16 mouse cellular contexts compared by ENCODE assay signal in the genomic region with DNA sequence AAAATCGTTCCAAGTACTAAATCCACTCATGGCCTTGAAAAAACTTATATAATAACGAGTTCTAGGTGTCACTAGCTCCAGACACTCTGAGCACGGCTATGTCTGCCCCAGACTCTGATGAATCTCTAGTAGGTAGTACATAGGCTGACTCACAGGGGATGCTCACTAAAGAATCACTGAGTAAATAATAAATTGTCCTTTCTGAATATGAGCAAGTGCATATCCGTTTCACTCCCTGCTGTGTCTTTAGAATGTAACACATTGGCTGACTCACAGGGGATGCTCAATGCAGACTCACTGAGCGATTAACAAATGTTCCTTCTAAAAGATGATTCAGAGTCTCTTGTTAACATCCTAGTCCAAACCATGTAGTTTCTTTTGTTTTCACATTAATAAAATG. TPM values are rescaled to one million over a fixed set of nuclear protein-coding genes. Genes with fewer than 3 reads are reported as not detected.
A peak's percentile ranks its signal among the peaks of the same experiment; 100 is the strongest.
DNase-seq lines count a peak whose midpoint lies in the region.
"Had no signal": no experiment of that assay in that cellular context is flagged by ENCODE, and none has a peak within 500 bp of the region (broad histone marks: within the 10 kb centered on the region; RNA-seq: fewer than 3 reads in every experiment).

No protein-coding gene starts in this region.

- intact Hi-C loops in left cerebral cortex, postnatal 10 days (cut with DNase I) = no loop called here

- DNase-seq in left cerebral cortex, adult 11 months (ENCODE audit: low spot score) = peak; percentile 8
- DNase-seq in left cerebral cortex, postnatal 10 days (ENCODE audit: extremely low spot score in 1 of 2, low spot score in 2 of 2) = no peak
- DNase-seq in 416B (ENCODE audit: low read depth) = peak; percentile 2
- DNase-seq in Muller cell, postnatal 12 days (ENCODE audit: inconsistent ontology term) = peak; percentile 95
- DNase-seq in right cerebral cortex, postnatal 36 days (ENCODE audit: low spot score in 2 of 2) = peak; percentile 6 to 11
- no peak for DNase-seq in lung, postnatal 25 days (ENCODE audit: low spot score)
- DNase-seq in cerebellum, adult 8-10 months = no peak
- DNase-seq: adrenal gland, adult 8-10 months; cerebellum, adult 18-20 months; cerebellum, postnatal 36 days; embryo, embryonic 11 days; kidney, adult 2 months; layer of hippocampus, postnatal 36 days; liver; thymus, postnatal 25 days had no signal

RNA-seq across cellular contexts. Expression of a gene that starts 52.1 kb away (rescaled TPM):
- 1 to 10 TPM; 2.3 to 3.0 TPM for total RNA-seq in left cerebral cortex, postnatal 10 days (2021)
- total RNA-seq: hematopoietic stem cell, adult 5-6 weeks had no signal

Comparison
In these comparisons a context has a peak if more than half of its experiments do, and no peak if none do; other contexts are left out.
1. DNase-seq: peak in left cerebral cortex, adult 11 months (single experiment), 416B (single experiment), Muller cell, postnatal 12 days (single experiment) and right cerebral cortex, postnatal 36 days (2 of 2); none in left cerebral cortex, postnatal 10 days (0 of 2), lung, postnatal 25 days (single experiment) and cerebellum, adult 8-10 months (single experiment).